Mouse (Mus musculus) liver, postnatal 0 days (tissue): Measurements from ENCODE around the gene Ptprk.

Experiments used
- CTCF ChIP-seq: sonication (generic); IDR thresholded peaks from 2 replicates; pipeline ENCODE4 v1.5.1; 2016; ENCODE audit warnings: antibody characterized with exemption, low read depth
- EP300 ChIP-seq: IDR thresholded peaks from 2 replicates; pipeline ENCODE4 v1.6.1; 2016; ENCODE audit warnings: antibody characterized with exemption, low read depth, mild to moderate bottlenecking

- TF ChIP-seq CTCF (no peak), EP300 (no peak)
These were observed 236.7 kb downstream of the Ptprk start for GRCm38 (mm10) chr10:28311369-28311768.
